Mouse (Mus musculus) ES-Bruce4 (cell line): ENCODE measurements around the gene 1500009C09Rik.

Experiments used
- CTCF ChIP-seq: IDR thresholded peaks from one replicate; pipeline ENCODE4 v1.8.1; 2011; ENCODE audit warnings: low read depth, low read length
- EP300 ChIP-seq: IDR thresholded peaks from 2 replicates; pipeline ENCODE4 v1.6.1; 2011; ENCODE audit warnings: low read depth, low read length; ENCODE audit not compliant: insufficient read depth
- POLR2A ChIP-seq: IDR thresholded peaks from one replicate; pipeline ENCODE4 v1.8.1; 2011; ENCODE audit warnings: low read length; ENCODE audit not compliant: insufficient read depth

DNA sequence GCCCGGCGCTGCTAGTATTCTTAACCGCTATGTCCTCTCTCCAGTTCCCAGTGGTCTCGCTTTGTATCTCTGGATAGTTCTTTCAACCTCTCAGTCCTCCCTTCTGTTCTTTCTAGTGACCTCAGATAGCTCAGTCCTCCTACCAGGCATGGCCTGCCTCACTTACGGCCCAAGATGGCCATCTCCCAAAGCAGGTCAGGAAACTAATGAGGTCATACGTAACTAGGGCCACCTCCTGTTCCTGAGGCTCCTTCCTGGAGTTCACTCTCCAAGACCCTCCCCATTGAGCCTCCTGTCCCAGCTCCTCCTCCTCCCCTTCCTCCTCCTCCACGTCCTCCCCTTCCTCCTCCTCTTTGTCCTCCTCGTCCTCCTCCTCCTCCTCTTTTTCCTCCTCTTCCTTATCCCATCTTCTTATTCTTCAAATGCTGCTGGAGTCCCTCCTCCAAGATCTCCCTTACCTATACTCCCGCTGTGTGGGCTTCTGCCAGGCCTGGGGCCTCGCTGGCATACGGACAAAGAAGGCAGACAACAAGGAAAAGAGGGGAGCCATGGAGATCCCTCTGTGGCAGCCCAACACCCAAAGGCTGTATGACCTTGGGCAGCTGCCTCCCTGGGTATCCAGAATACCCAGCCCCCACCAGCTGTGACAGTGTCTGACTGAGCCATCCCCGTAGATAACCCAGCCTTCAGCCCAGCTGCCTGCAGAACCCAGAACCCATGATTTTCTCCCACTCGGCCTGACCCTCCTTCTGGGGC lies 42.7 kb upstream of the 1500009C09Rik start:
- TF ChIP-seq CTCF (no peak), POLR2A (no peak), EP300 (no peak)
